Mouse (Mus musculus) heart, postnatal 0 days (tissue): ENCODE measurements around the gene Ndufa4. TPM values are rescaled to one million over a fixed set of nuclear protein-coding genes. Genes with fewer than 3 reads are reported as not detected.
A peak's percentile ranks its signal among the peaks of the same experiment; 100 is the strongest.

ENCODE experiments used
- ATAC-seq: fragments of 200-750 bp; cut with Nextera tagmentation; 2 replicates; pipeline ENCODE4 v1.8.0; 2017; ENCODE audit warnings: low read depth, moderate number of reproducible peaks, moderate library complexity; ENCODE audit not compliant: insufficient read depth
- DNase-seq: peaks from one replicate; pipeline ENCODE4 v3.0.0-alpha.2; 2016; ENCODE audit warnings: low spot score
- H3K27ac ChIP-seq: fragments of 300-500 bp; sonication (generic); 2 replicates; pipeline ENCODE4 v1.5.1; 2014; ENCODE audit warnings: low read depth, mild to moderate bottlenecking
- H3K27me3 ChIP-seq: fragments of 300-500 bp; sonication (generic); 2 replicates; pipeline ENCODE4 v1.6.1; 2014; ENCODE audit warnings: low read length, mixed read lengths; ENCODE audit not compliant: control insufficient read depth, insufficient read depth
- H3K36me3 ChIP-seq: fragments of 300-500 bp; sonication (generic); replicated peaks from 2 replicates; pipeline ENCODE4 v1.6.1; 2014; ENCODE audit warnings: low read length, mixed read lengths; ENCODE audit not compliant: control insufficient read depth, insufficient read depth
- H3K4me1 ChIP-seq: fragments of 300-500 bp; sonication (generic); 2 replicates; pipeline ENCODE4 v1.6.1; 2014; ENCODE audit warnings: antibody characterized with exemption; ENCODE audit not compliant: control insufficient read depth, insufficient read depth
- H3K4me2 ChIP-seq: fragments of 300-500 bp; sonication (generic); 2 replicates; pipeline ENCODE4 v1.6.1; 2014; ENCODE audit warnings: low read depth, mild to moderate bottlenecking, low read length, moderate library complexity
- H3K4me3 ChIP-seq: fragments of 300-500 bp; sonication (generic); 2 replicates; pipeline ENCODE4 v1.5.1; 2014; ENCODE audit warnings: low read depth, low read length
- H3K9ac ChIP-seq: fragments of 300-500 bp; sonication (generic); replicated peaks from 2 replicates; pipeline ENCODE4 v1.6.1; 2014; ENCODE audit warnings: low read depth, low read length, mixed read lengths
- H3K9me3 ChIP-seq: fragments of 300-500 bp; sonication (generic); replicated peaks from 2 replicates; pipeline ENCODE4 v1.6.1; 2016; ENCODE audit warnings: low read length; ENCODE audit not compliant: control insufficient read depth
- CTCF ChIP-seq: IDR thresholded peaks from 2 replicates; pipeline ENCODE4 v1.5.1; 2016; ENCODE audit warnings: antibody characterized with exemption, control low read depth, low read depth
- EP300 ChIP-seq: IDR thresholded peaks from 2 replicates; pipeline ENCODE4 v1.6.1; 2016; ENCODE audit warnings: antibody characterized with exemption, low read depth
- WGBS: fragments of 180-500 bp; shearing (Covaris S2); extraction: QIAGEN DNeasy Blood & Tissue Kit; methylation state at CpG from one replicate; pipeline ENCODE4 v1.1.7; 2014; 5-methylcytosine and 5-hydroxymethylcytosine counted together
- polyA plus RNA-seq: library from polyadenylated mRNA; unstranded; fragments of >200 nt; fragmentation: Nextera tagmentation; extraction: Ambion mirVana; gene quantifications from 2 replicates; pipeline ENCODE4 v1.2.1, GENCODE M21; 2015
- total RNA-seq: library from RNA; depleted of rRNA; stranded (reverse); fragments of >200 nt; gene quantifications from 2 replicates; pipeline ENCODE4 v1.2.3, GENCODE M21; 2014; ENCODE audit warnings: low replicate concordance

The Ndufa4 gene
- total and polyA plus RNA-seq, 2 experiments from 2014 or later = 1,872 to 3,474 TPM

DNA sequence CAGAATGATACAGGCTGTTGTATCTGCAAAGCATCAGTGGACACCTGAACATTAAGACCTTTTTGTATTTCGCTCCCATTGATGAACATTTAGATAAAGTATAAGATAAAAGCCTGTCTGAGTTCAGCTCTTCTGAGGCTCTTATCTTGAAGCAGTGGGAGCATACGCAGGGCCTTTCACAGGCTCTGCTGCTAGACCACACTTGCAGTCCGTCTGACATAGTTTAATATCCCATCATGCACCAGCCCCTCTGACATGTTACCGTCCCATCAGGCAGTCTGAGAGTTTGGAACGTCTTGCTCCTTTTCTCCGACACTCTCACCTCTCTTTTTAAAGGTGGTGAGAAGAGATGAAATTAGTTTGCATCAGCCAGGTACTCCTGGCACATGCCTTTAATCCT lies 20.2 kb upstream of the Ndufa4 start:
- Histone ChIP-seq H3K4me3 (no peak overlapping the region), H3K9me3 (no peaks in the 10 kb centered on the region), H3K27me3 (no peaks in the 10 kb centered on the region), H3K27ac (no peak overlapping the region), H3K9ac (no peak overlapping the region), H3K36me3 (peaks cover 3% of the 10 kb centered on the region; the same call in 1 of the 2 replicates), H3K4me2 (no peak overlapping the region), H3K4me1 (no peaks in the 10 kb centered on the region)
- ATAC-seq (no peak), DNase-seq (no peak)
- WGBS = 62% methylated on average over 6 of the region's 6 CpGs
- TF ChIP-seq EP300 (no peak), CTCF (no peak)

DNA sequence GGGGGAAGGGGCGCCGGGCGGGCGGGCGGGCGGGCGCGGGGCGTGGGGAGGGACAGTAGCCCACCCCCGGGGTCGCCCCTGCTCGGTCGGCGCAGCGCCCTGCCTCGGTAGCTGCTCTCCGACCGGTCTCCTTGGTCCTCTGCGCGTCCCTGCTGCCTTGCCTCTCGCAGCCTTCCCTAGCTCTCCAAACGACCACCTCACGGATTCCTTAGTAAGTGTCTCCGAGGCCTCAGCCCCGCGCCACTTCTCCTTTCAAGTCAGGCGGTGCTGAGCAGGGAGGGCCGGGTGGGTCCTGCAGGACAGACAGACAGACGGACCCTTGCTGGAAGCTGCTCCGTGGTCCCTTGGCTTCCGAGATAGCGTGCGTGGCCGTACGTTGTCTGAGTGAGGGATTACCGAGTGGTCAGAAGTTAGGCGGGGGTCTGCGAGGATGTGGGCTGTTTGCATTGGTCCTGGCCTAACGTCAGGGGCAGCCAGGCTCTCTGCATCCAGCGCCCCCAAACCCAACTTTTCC lies 18.8 kb upstream of the Ndufa4 start:
- WGBS = under 1% methylated on average over 25 of the region's 40 CpGs
- DNase-seq = peak; percentile 27
- Histone ChIP-seq H3K27ac (peak overlapping the region; percentile 96), H3K4me2 (peak overlapping the region; percentile 92), H3K9me3 (no peaks in the 10 kb centered on the region), H3K4me3 (peak overlapping the region; percentile 92), H3K9ac (peak overlapping the region; percentile 99), H3K36me3 (peaks cover 3% of the 10 kb centered on the region; the same call in 1 of the 2 replicates), H3K4me1 (no peaks in the 10 kb centered on the region), H3K27me3 (no peaks in the 10 kb centered on the region)
- peak; percentile 66 for ATAC-seq
- TF ChIP-seq CTCF (no peak), EP300 (no peak)

DNA sequence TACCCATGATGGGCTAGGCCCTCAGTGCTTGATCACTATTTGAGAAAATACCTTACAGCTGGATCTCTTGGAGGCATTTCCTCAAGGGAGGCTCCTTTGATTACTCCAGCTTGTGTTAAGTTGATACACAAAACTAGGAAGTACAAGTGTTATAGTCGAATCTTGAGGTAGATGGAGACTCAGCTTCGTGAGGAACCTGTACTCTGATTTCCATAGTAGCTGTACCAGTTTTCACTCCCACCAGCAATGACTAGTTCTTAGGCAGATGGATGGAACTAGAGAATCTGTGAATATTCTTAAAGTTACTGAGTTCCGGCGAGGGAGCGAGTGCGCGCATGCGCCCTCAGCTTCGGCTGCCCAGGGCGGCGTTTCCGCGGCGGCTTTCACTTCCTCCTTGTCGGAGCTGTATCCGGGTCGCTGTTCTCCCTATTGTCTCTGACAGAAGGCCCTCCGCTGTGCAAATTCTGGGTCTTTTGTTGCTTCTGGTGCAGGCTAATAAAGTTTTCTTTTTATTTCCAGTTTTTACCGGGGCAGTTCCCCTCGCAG lies 18.3 kb upstream of the Ndufa4 start:
- H3K9ac ChIP-seq = peak overlapping the region; percentile 99
- TF ChIP-seq EP300 = no peak
- TF ChIP-seq CTCF = no peak
- H3K4me3 ChIP-seq = peak overlapping the region; percentile 92
- H3K9me3 ChIP-seq = no peaks in the 10 kb centered on the region
- no peaks in the 10 kb centered on the region for H3K27me3 ChIP-seq
- DNase-seq = peak; percentile 86
- ATAC-seq = peak; percentile 96
- under 1% methylated on average over 20 of the region's 20 CpGs for WGBS
- no peaks in the 10 kb centered on the region for H3K4me1 ChIP-seq
- H3K36me3 ChIP-seq = peaks cover 3% of the 10 kb centered on the region; the same call in 1 of the 2 replicates
- peak overlapping the region; percentile 96 for H3K27ac ChIP-seq
- H3K4me2 ChIP-seq = peak overlapping the region; percentile 92

DNA sequence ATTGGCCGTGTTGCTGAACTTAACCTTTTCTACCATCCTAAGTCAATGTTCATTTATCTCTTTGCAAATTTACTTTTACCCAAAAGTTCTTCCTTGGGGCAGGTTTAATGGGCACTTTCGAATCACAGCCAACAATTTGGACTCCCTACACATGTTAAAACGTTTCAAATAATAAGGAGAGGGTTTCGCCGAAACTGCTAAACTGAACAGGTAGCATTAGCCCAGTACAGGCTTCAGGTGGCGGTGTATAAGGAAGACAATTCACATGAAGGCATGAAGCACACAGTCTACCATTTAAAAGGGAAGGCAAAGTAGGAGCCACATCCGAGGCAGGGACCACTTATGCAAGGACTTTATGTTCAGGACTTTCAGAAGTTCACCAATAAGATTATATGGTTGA lies 873 bp upstream of the Ndufa4 start:
- 31% methylated on average over 7 of the region's 7 CpGs for WGBS
- peaks cover 13% of the 10 kb centered on the region for H3K36me3 ChIP-seq
- peak overlapping the region; percentile 85 for H3K27ac ChIP-seq
- no peak for TF ChIP-seq CTCF
- TF ChIP-seq EP300 = no peak
- no peaks in the 10 kb centered on the region for H3K27me3 ChIP-seq
- no peak for ATAC-seq
- peak overlapping the region; percentile 62 for H3K4me2 ChIP-seq
- H3K4me3 ChIP-seq = peak overlapping the region; percentile 63
- H3K9me3 ChIP-seq = no peaks in the 10 kb centered on the region
- peak overlapping the region; percentile 83 for H3K9ac ChIP-seq
- DNase-seq = no peak
- H3K4me1 ChIP-seq = peaks cover 11% of the 10 kb centered on the region

DNA sequence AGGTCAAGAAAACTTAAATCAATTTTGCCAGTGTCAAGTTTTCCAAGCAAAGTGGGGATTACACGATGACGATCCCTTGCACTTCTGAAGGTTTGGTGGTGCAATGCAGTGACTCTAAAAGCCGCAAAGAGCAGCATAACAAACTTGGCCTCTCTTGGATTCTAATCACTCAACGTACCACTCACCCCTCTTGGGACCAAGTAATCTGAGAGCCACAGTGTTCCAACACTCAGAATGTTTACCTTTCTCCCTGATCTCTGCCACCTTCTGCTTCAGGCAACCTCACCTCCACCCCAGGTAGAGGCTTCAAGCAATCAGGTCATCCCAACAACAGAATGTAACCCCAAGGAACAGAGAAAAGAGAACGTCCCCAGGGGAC lies 418 bp downstream of the Ndufa4 start:
- H3K4me3 ChIP-seq = peak overlapping the region; percentile 63
- H3K9ac ChIP-seq = peak overlapping the region; percentile 83
- peak overlapping the region; percentile 85 for H3K27ac ChIP-seq
- no peak for TF ChIP-seq EP300
- no peak for TF ChIP-seq CTCF
- H3K27me3 ChIP-seq = no peaks in the 10 kb centered on the region
- no peaks in the 10 kb centered on the region for H3K9me3 ChIP-seq
- 2% methylated on average over 5 of the region's 5 CpGs for WGBS
- DNase-seq = peak; percentile 23
- peaks cover 21% of the 10 kb centered on the region for H3K36me3 ChIP-seq
- H3K4me2 ChIP-seq = peak overlapping the region; percentile 62
- ATAC-seq = peak; percentile 30
- peaks cover 14% of the 10 kb centered on the region for H3K4me1 ChIP-seq
